Mouse (Mus musculus) bone marrow macrophage, adult 2 months (primary cell): Measurements from ENCODE around the gene Med13.

ENCODE experiments used
- CTCF ChIP-seq: IDR thresholded peaks from 2 replicates; pipeline ENCODE4 v1.5.1; 2012; ENCODE audit warnings: low read depth, mild to moderate bottlenecking, low read length, moderate library complexity
- POLR2A ChIP-seq: IDR thresholded peaks from 2 replicates; pipeline ENCODE4 v1.6.1; 2012; ENCODE audit warnings: mild to moderate bottlenecking, low read depth, low read length, borderline replicate concordance

DNA sequence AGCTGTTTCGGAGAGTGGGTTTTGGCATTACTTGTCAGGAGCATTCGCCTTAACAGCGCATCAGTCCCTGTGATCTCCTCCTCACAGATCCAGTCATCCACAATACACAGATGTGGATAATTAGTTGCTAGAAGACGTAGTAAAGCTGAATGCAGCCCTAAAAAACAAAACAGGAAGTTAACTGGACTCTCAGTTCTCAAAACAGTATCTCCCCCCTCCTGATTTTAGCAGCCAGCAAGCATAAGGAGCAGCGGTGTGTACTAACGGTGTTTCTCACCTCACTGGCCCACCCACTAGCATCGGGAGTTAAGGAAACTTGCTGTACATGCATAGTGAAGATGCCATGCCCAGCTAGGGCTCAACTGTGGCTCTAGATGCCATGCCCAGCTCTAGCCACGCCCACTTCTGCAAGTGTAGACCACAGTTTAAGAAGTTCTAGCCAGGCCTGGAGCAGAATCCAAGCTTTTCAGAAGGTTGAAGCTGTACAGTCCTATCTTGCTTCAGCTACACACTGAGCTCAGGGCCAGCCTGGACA lies 130.7 kb downstream of the Med13 start:
- TF ChIP-seq CTCF (no peak), POLR2A (no peak)
